ENCODE assay signal across 14 mouse cellular contexts in the genomic region with DNA sequence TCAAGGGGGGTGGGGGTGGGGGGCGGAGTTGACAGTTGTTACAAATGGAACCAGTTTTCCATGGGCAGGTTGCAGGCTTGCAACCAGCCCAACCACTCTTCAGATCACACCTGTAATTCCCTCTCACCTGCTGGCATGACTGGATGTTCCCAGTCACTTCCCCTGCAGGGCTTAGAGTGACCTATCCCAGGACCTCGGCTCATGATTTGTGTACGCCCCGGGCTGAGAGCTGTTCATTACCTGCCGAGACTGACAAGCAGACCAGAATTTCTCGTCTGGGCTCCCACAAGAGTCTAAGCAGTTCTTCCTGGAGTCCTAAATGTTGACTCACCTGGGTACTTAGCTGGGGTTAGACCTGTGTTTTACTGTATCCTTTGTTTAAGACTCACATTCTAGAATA.
DNase-seq lines count a peak whose midpoint lies in the region; ATAC-seq lines count a peak whose summit lies in the region.
"Had no signal": no experiment of that assay in that cellular context is flagged by ENCODE, and none has a peak within 500 bp of the region (broad histone marks: within the 10 kb centered on the region; RNA-seq: fewer than 3 reads in every experiment).

No protein-coding gene starts in this region.

- no peak for DNase-seq in hindbrain, embryonic 11.5 days (ENCODE audit: low spot score)
- peak; percentile 96 for DNase-seq in gonadal fat pad, adult 2 months (ENCODE audit: low read depth)
- no peak for DNase-seq in urinary bladder, postnatal 25 days (ENCODE audit: low spot score)
- DNase-seq: adrenal gland, postnatal 10 days; kidney, adult 9 months; liver; thymus, adult 18-20 months had no signal

- no peaks in the 10 kb centered on the region for H3K36me3 ChIP-seq in hindbrain, embryonic 12.5 days
- H3K36me3 ChIP-seq in hindbrain, embryonic 11.5 days (ENCODE audit: control insufficient read depth, insufficient read depth, low read length): no peaks in the 10 kb centered on the region
- no peaks in the 10 kb centered on the region for H3K36me3 ChIP-seq in neural tube, embryonic 13.5 days
- no peaks in the 10 kb centered on the region for H3K36me3 ChIP-seq in neural tube, embryonic 15.5 days
- no peaks in the 10 kb centered on the region for H3K36me3 ChIP-seq in stomach, embryonic 15.5 days

- H3K27me3 ChIP-seq in hindbrain, embryonic 12.5 days: no peaks in the 10 kb centered on the region
- no peaks in the 10 kb centered on the region for H3K27me3 ChIP-seq in hindbrain, embryonic 11.5 days (ENCODE audit: control insufficient read depth, insufficient read depth, low read length)
- H3K27me3 ChIP-seq in neural tube, embryonic 13.5 days: no peaks in the 10 kb centered on the region
- H3K27me3 ChIP-seq in neural tube, embryonic 15.5 days (replicated peaks): no peaks in the 10 kb centered on the region
- no peaks in the 10 kb centered on the region for H3K27me3 ChIP-seq in stomach, embryonic 15.5 days (replicated peaks)
- H3K27me3 ChIP-seq: forebrain, embryonic 13.5 days had no signal

- no peak for ATAC-seq in hindbrain, embryonic 12.5 days (ENCODE audit: low FRiP score)
- ATAC-seq in hindbrain, embryonic 11.5 days (ENCODE audit: low FRiP score): no peak
- ATAC-seq in neural tube, embryonic 13.5 days (ENCODE audit: low read depth): no peak
- no peak for ATAC-seq in neural tube, embryonic 15.5 days (ENCODE audit: low FRiP score)
- ATAC-seq in stomach, embryonic 15.5 days (ENCODE audit: insufficient read depth, low FRiP score, low read depth): no peak; the same call in 1 of the 2 replicates
- no peak for ATAC-seq in CD4-positive, CD25-positive, alpha-beta regulatory T cell, adult 4 months
- ATAC-seq: forebrain, embryonic 13.5 days had no signal

- H3K9me3 ChIP-seq in hindbrain, embryonic 12.5 days (replicated peaks): no peaks in the 10 kb centered on the region
- H3K9me3 ChIP-seq in hindbrain, embryonic 11.5 days (ENCODE audit: control insufficient read depth, low read length): no peaks in the 10 kb centered on the region
- H3K9me3 ChIP-seq in neural tube, embryonic 13.5 days: no peaks in the 10 kb centered on the region
- H3K9me3 ChIP-seq in neural tube, embryonic 15.5 days (replicated peaks): no peaks in the 10 kb centered on the region
- H3K9me3 ChIP-seq in stomach, embryonic 15.5 days: no peaks in the 10 kb centered on the region
- H3K9me3 ChIP-seq: forebrain, embryonic 13.5 days had no signal

- H3K4me2 ChIP-seq in hindbrain, embryonic 12.5 days (replicated peaks): no peak overlapping the region
- no peak overlapping the region for H3K4me2 ChIP-seq in hindbrain, embryonic 11.5 days (replicated peaks; ENCODE audit: low read depth, low read length)
- H3K4me2 ChIP-seq in neural tube, embryonic 13.5 days: no peak overlapping the region
- no peak overlapping the region for H3K4me2 ChIP-seq in neural tube, embryonic 15.5 days
- no peak overlapping the region for H3K4me2 ChIP-seq in stomach, embryonic 15.5 days
- H3K4me2 ChIP-seq: forebrain, embryonic 13.5 days had no signal

- H3K27ac ChIP-seq in hindbrain, embryonic 12.5 days: peak overlapping the region; percentile 97; the same call in 1 of the 2 replicates
- no peak overlapping the region for H3K27ac ChIP-seq in hindbrain, embryonic 11.5 days (ENCODE audit: low read depth, low read length)
- peak overlapping the region; percentile 95; the same call in 1 of the 2 replicates for H3K27ac ChIP-seq in neural tube, embryonic 13.5 days (replicated peaks)
- no peak overlapping the region for H3K27ac ChIP-seq in neural tube, embryonic 15.5 days (replicated peaks)
- H3K27ac ChIP-seq in stomach, embryonic 15.5 days: peak overlapping the region; percentile 96
- H3K27ac ChIP-seq: forebrain, embryonic 13.5 days; macrophage had no signal

- H3K9ac ChIP-seq in hindbrain, embryonic 12.5 days: no peak overlapping the region
- no peak overlapping the region for H3K9ac ChIP-seq in hindbrain, embryonic 11.5 days (ENCODE audit: low read depth, low read length)
- no peak overlapping the region for H3K9ac ChIP-seq in neural tube, embryonic 13.5 days
- no peak overlapping the region for H3K9ac ChIP-seq in neural tube, embryonic 15.5 days (replicated peaks)
- no peak overlapping the region for H3K9ac ChIP-seq in stomach, embryonic 15.5 days
- H3K9ac ChIP-seq: forebrain, embryonic 13.5 days had no signal

- no peak overlapping the region for H3K4me3 ChIP-seq in hindbrain, embryonic 12.5 days
- no peak overlapping the region for H3K4me3 ChIP-seq in hindbrain, embryonic 11.5 days (ENCODE audit: low read depth, low read length)
- H3K4me3 ChIP-seq in neural tube, embryonic 13.5 days: no peak overlapping the region
- H3K4me3 ChIP-seq in neural tube, embryonic 15.5 days (replicated peaks): no peak overlapping the region
- H3K4me3 ChIP-seq in stomach, embryonic 15.5 days (replicated peaks): no peak overlapping the region
- H3K4me3 ChIP-seq: forebrain, embryonic 13.5 days had no signal

- H3K4me1 ChIP-seq in hindbrain, embryonic 12.5 days: peaks cover 73% of the 10 kb centered on the region
- peaks cover 14% of the 10 kb centered on the region for H3K4me1 ChIP-seq in hindbrain, embryonic 11.5 days (replicated peaks; ENCODE audit: control insufficient read depth, insufficient read depth, low read length)
- H3K4me1 ChIP-seq in neural tube, embryonic 13.5 days (replicated peaks): peaks cover 71% of the 10 kb centered on the region
- peaks cover 50% of the 10 kb centered on the region for H3K4me1 ChIP-seq in neural tube, embryonic 15.5 days
- peaks cover 51% of the 10 kb centered on the region for H3K4me1 ChIP-seq in stomach, embryonic 15.5 days

- 76% methylated on average over 6 of the region's 6 CpGs for WGBS in hindbrain, embryonic 12.5 days
- 73% methylated on average over 6 of the region's 6 CpGs for WGBS in hindbrain, embryonic 11.5 days
- WGBS in neural tube, embryonic 13.5 days: 78% methylated on average over 6 of the region's 6 CpGs
- 80% methylated on average over 6 of the region's 6 CpGs for WGBS in neural tube, embryonic 15.5 days
- WGBS in stomach, embryonic 15.5 days: 52% methylated on average over 6 of the region's 6 CpGs

Comparison
In these comparisons a context has a peak if more than half of its experiments do, and no peak if none do; other contexts are left out.
1. H3K27ac ChIP-seq: peak in hindbrain, embryonic 12.5 days (single experiment), neural tube, embryonic 13.5 days (single experiment) and stomach, embryonic 15.5 days (single experiment); none in hindbrain, embryonic 11.5 days (single experiment) and neural tube, embryonic 15.5 days (single experiment).